Mouse (Mus musculus) CH12.LX (cell line): ENCODE results near the gene Grcc10. TPM values are rescaled to one million over a fixed set of nuclear protein-coding genes. Genes with fewer than 3 reads are reported as not detected.
A peak's percentile ranks its signal among the peaks of the same experiment; 100 is the strongest.

ENCODE experiments used
- DNase-seq: peaks from one replicate; pipeline ENCODE4 v3.0.0-alpha.2; 2013; ENCODE audit errors: extremely low read depth
- H3K27ac ChIP-seq: 2 replicates; pipeline ENCODE4 v1.5.1; 2012; ENCODE audit warnings: low read depth, mild to moderate bottlenecking, control low read depth, moderate library complexity; ENCODE audit not compliant: insufficient read depth
- H3K27me3 ChIP-seq: replicated peaks from 2 replicates; pipeline ENCODE3; 2012; ENCODE audit warnings: inconsistent platforms
- H3K36me3 ChIP-seq, 2 experiments: replicated peaks in 1 of 2; 2 replicates each; pipeline versions ENCODE3 to v1.6.1; 2012; ENCODE audit warnings: inconsistent platforms in 1 of 2, low read length in 1 of 2, mild to moderate bottlenecking in 1 of 2, mixed read lengths in 1 of 2, moderate library complexity in 1 of 2; ENCODE audit not compliant: control insufficient read depth in 1 of 2, insufficient read depth in 1 of 2
- H3K4me1 ChIP-seq, 2 experiments: 2 replicates each; pipeline ENCODE4 v1.6.1; 2012; ENCODE audit warnings: inconsistent platforms in 1 of 2, moderate library complexity in 1 of 2; ENCODE audit not compliant: insufficient read depth in 2 of 2, control insufficient read depth in 1 of 2
- H3K4me2 ChIP-seq: 2 replicates; pipeline ENCODE4 v1.6.1; 2012; ENCODE audit warnings: low read depth, mild to moderate bottlenecking, control low read depth; ENCODE audit not compliant: poor library complexity, insufficient read depth, severe bottlenecking
- H3K4me3 ChIP-seq, 3 experiments: fragments of 150-350 bp in 1 of 3; sonication (generic) in 1 of 3; replicated peaks in 1 of 3; 2 replicates each; pipeline versions ENCODE3 to v1.5.1; 2011 to 2012; ENCODE audit warnings: low read depth in 2 of 3, low read length in 2 of 3, mild to moderate bottlenecking in 2 of 3, moderate library complexity in 2 of 3, control low read depth in 1 of 3, improper control_type of control experiment in 1 of 3, inconsistent platforms in 1 of 3, mixed read lengths in 1 of 3; ENCODE audit not compliant: poor library complexity in 1 of 3
- H3K79me2 ChIP-seq: replicated peaks from 2 replicates; pipeline ENCODE4 v1.6.1; 2012; ENCODE audit warnings: mild to moderate bottlenecking, moderate library complexity; ENCODE audit not compliant: control insufficient read depth, poor library complexity, insufficient read depth, severe bottlenecking; ENCODE audit errors: extremely low read depth
- H3K9ac ChIP-seq: 2 replicates; pipeline ENCODE4 v1.6.1; 2012; ENCODE audit warnings: low read depth, mild to moderate bottlenecking, control low read depth, moderate library complexity; ENCODE audit not compliant: insufficient read depth
- H3K9me3 ChIP-seq: replicated peaks from 2 replicates; pipeline ENCODE3; 2012; ENCODE audit warnings: low read length, inconsistent platforms, mixed read lengths
- BHLHE40 ChIP-seq: IDR thresholded peaks from 2 replicates; pipeline ENCODE4 v1.6.1; 2011; ENCODE audit warnings: mild to moderate bottlenecking, low read depth, low read length, improper control_type of control experiment
- CHD1 ChIP-seq: IDR thresholded peaks from 2 replicates; pipeline ENCODE4 v1.6.1; 2012; ENCODE audit warnings: low read depth, low read length, improper control_type of control experiment, inconsistent platforms
- CTCF ChIP-seq, 2 experiments: IDR thresholded peaks in 1 of 2; conservative IDR thresholded peaks in 1 of 2; 2 replicates each; pipeline ENCODE4 v1.5.1; 2011 to 2012; ENCODE audit warnings: low read depth in 2 of 2, low read length in 2 of 2, improper control_type of control experiment in 1 of 2, inconsistent platforms in 1 of 2, mild to moderate bottlenecking in 1 of 2, moderate library complexity in 1 of 2
- E2F4 ChIP-seq: IDR thresholded peaks from 2 replicates; pipeline ENCODE4 v1.6.1; 2011; ENCODE audit warnings: low read depth, low read length, improper control_type of control experiment; ENCODE audit not compliant: insufficient replicate concordance
- ELF1 ChIP-seq: IDR thresholded peaks from 2 replicates; pipeline ENCODE4 v1.6.1; 2014; ENCODE audit warnings: low read depth, mild to moderate bottlenecking, inconsistent platforms, low read length, improper control_type of control experiment
- EP300 ChIP-seq: IDR thresholded peaks from 2 replicates; pipeline ENCODE4 v1.6.1; 2011; ENCODE audit warnings: low read length, improper control_type of control experiment
- ETS1 ChIP-seq: conservative IDR thresholded peaks from 2 replicates; pipeline ENCODE4 v1.6.1; 2012; ENCODE audit warnings: low read depth, mild to moderate bottlenecking, inconsistent platforms, low read length, improper control_type of control experiment, moderate library complexity
- HCFC1 ChIP-seq: IDR thresholded peaks from 2 replicates; pipeline ENCODE4 v1.6.1; 2012; ENCODE audit warnings: low read depth, mild to moderate bottlenecking, inconsistent platforms, low read length, improper control_type of control experiment
- JUN ChIP-seq: IDR thresholded peaks from 2 replicates; pipeline ENCODE4 v1.6.1; 2011; ENCODE audit warnings: low read depth, mild to moderate bottlenecking, low read length, improper control_type of control experiment, moderate library complexity; ENCODE audit not compliant: insufficient read depth
- JUND ChIP-seq: conservative IDR thresholded peaks from 2 replicates; pipeline ENCODE4 v1.6.1; 2011; ENCODE audit warnings: low read depth, low read length, improper control_type of control experiment
- KAT2A ChIP-seq: IDR thresholded peaks from 2 replicates; pipeline ENCODE4 v1.6.1; 2012; ENCODE audit warnings: low read length, improper control_type of control experiment, inconsistent platforms; ENCODE audit not compliant: insufficient replicate concordance
- MAFK ChIP-seq: IDR thresholded peaks from 2 replicates; pipeline ENCODE4 v1.6.1; 2011; ENCODE audit warnings: low read length, improper control_type of control experiment; ENCODE audit not compliant: insufficient replicate concordance
- MAX ChIP-seq: IDR thresholded peaks from 2 replicates; pipeline ENCODE4 v1.6.1; 2011; ENCODE audit warnings: low read length, improper control_type of control experiment
- MAZ ChIP-seq: IDR thresholded peaks from 2 replicates; pipeline ENCODE4 v1.6.1; 2012; ENCODE audit warnings: low read depth, mild to moderate bottlenecking, inconsistent platforms, low read length, improper control_type of control experiment, moderate library complexity
- MXI1 ChIP-seq: IDR thresholded peaks from 2 replicates; pipeline ENCODE4 v1.6.1; 2011; ENCODE audit warnings: mild to moderate bottlenecking, low read depth, low read length, improper control_type of control experiment
- NRF1 ChIP-seq: IDR thresholded peaks from 2 replicates; pipeline ENCODE4 v1.6.1; 2014; ENCODE audit warnings: low read depth, mild to moderate bottlenecking, inconsistent platforms, low read length, improper control_type of control experiment, moderate library complexity
- POLR2A ChIP-seq: IDR thresholded peaks from 2 replicates; pipeline ENCODE4 v1.6.1; 2011; ENCODE audit warnings: low read depth, mild to moderate bottlenecking, improper control_type of control experiment, low read length
- POLR2AphosphoS2 ChIP-seq: IDR thresholded peaks from 2 replicates; pipeline ENCODE4 v1.6.1; 2011; ENCODE audit warnings: low read depth, low read length, improper control_type of control experiment
- RAD21 ChIP-seq: IDR thresholded peaks from 2 replicates; pipeline ENCODE4 v1.6.1; 2011; ENCODE audit warnings: low read depth, mild to moderate bottlenecking, low read length, improper control_type of control experiment, moderate library complexity
- RCOR1 ChIP-seq: conservative IDR thresholded peaks from 2 replicates; pipeline ENCODE4 v1.6.1; 2012; ENCODE audit warnings: low read depth, mild to moderate bottlenecking, inconsistent platforms, low read length, improper control_type of control experiment
- SMC3 ChIP-seq: IDR thresholded peaks from 2 replicates; pipeline ENCODE4 v1.6.1; 2011; ENCODE audit warnings: low read depth, low read length, improper control_type of control experiment
- TBP ChIP-seq: conservative IDR thresholded peaks from 2 replicates; pipeline ENCODE4 v1.6.1; 2011; ENCODE audit warnings: low read depth, low read length, improper control_type of control experiment
- TCF12 ChIP-seq: IDR thresholded peaks from 2 replicates; pipeline ENCODE4 v1.6.1; 2014; ENCODE audit warnings: low read depth, mild to moderate bottlenecking, inconsistent platforms, low read length, improper control_type of control experiment
- USF1 ChIP-seq: IDR thresholded peaks from 2 replicates; pipeline ENCODE4 v1.6.1; 2014; ENCODE audit warnings: low read depth, mild to moderate bottlenecking, inconsistent platforms, low read length, improper control_type of control experiment
- ZC3H11A ChIP-seq: IDR thresholded peaks from 2 replicates; pipeline ENCODE4 v1.6.1; 2012; ENCODE audit warnings: low read depth, mild to moderate bottlenecking, inconsistent platforms, low read length, improper control_type of control experiment
- ZMIZ1 ChIP-seq: IDR thresholded peaks from 2 replicates; pipeline ENCODE4 v1.6.1; 2012; ENCODE audit warnings: low read depth, mild to moderate bottlenecking, inconsistent platforms, low read length, improper control_type of control experiment
- ZNF384 ChIP-seq: IDR thresholded peaks from 2 replicates; pipeline ENCODE4 v1.6.1; 2012; ENCODE audit warnings: low read depth, low read length, improper control_type of control experiment, inconsistent platforms
- dilution Hi-C: fragments of 300-500 bp; cut with MboI; formaldehyde crosslinking; loops from 2 replicates; pipeline ENCODE4 v1.14.3; 2020; ENCODE audit warnings: low sequenced_read_pairs; ENCODE audit not compliant: extremely low pct_unique_long_range_greater_than_20kb, extremely low pct_ligation_motif_present
- in situ Hi-C: fragments of 300-500 bp; cut with MboI; formaldehyde crosslinking; loops from 3 replicates; pipeline ENCODE4 v1.14.3; 2019; ENCODE audit warnings: low sequenced_read_pairs, low pct_ligation_motif_present, low pct_unique_long_range_greater_than_20kb, mixed read lengths
- polyA plus RNA-seq: library from polyadenylated mRNA; unstranded; fragments of >175 nt; gene quantifications from 2 replicates; pipeline ENCODE4 v1.2.1, GENCODE M21; 2012; ENCODE audit warnings: low read depth; ENCODE audit not compliant: insufficient read length
- total RNA-seq, 2 experiments: library from RNA; depleted of rRNA; stranded (reverse); fragments of 300-350 nt in 1 of 2; fragments of >200 nt in 1 of 2; gene quantifications; 2 replicates each; pipeline ENCODE4 v1.2.3; 2012 to 2014

The Grcc10 gene
- total and polyA plus RNA-seq, 3 experiments: 64.3 to 197 (median 88.4) TPM

DNA sequence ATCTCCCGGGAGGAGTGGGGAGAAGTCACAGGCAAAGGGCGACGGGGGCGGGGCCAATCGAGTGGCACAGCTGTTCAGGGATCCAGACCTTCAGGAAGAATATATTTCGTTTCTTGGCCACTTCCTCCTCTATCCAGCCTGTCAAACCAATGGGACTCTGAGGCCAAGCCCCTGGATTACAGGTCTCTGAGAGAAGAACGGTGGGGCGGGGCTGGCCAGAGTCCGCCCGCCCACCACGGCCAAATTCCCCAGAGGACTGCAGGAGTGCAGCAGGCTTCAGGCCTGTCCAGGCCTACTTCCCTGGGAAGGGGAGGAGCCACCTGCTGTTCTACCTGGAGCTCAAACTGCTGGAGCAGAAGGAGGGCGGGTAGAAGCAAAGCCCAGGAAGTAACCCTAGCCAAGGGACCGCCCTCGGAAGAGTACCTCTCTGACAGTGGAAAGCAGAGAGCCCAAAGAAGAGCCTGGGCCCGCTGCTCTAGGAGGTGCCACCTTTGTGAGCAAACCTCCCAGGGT is 2.6 kb downstream of the Grcc10 start, which contains the start of gene Ptpn6 (continued):
- 0 out of 2 replicates have a peak, but pooled peaks have one; percentile 17 for TF ChIP-seq BHLHE40
- no peak for TF ChIP-seq TBP
- no peak for TF ChIP-seq JUN
- TF ChIP-seq RCOR1: no peak
- TF ChIP-seq MXI1: no peak
- no peak for TF ChIP-seq ZMIZ1
- no peak for TF ChIP-seq E2F4
- TF ChIP-seq JUND: no peak
- peak; percentile 39 for TF ChIP-seq SMC3
- no peak for TF ChIP-seq ZNF384
- no peak for TF ChIP-seq NRF1
- peak; percentile 43; the same call in 1 of the 2 replicates for TF ChIP-seq TCF12
- TF ChIP-seq EP300: no peak
- TF ChIP-seq ZC3H11A: no peak
- TF ChIP-seq CHD1: no peak
- TF ChIP-seq ELF1: peak; percentile 43

DNA sequence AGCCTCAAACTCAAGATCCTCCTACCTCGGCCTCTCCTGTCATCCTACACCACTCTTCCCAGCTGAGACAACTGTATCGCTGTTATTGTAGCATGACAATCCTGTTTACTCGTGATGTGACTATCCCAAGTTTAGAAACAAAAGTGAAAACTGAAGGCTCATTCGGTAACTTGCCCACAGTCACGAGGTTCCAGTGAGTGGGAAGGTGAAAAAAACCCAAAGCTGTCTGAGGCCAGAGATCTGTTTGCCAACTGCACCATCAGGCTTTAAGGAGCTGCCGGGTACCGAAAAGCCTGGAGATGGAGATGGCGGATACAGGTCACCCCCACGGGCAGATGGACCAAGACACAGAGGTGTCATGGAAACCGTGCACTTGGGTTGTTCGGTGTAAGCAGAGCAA is 4.1 kb downstream of the Grcc10 start:
- Histone ChIP-seq H3K4me2 (peak overlapping the region; percentile 63), H3K27me3 (no peaks in the 10 kb centered on the region), H3K9me3 (no peaks in the 10 kb centered on the region), H3K9ac (peak overlapping the region; percentile 37; the same call in 1 of the 2 replicates), H3K4me3 (peak overlapping the region in 1 of 3 experiments; percentile 13), H3K4me1 (peaks cover 32 to 74% of the 10 kb centered on the region in 2 experiments), H3K36me3 (peaks cover 2% of the 10 kb centered on the region in 2 experiments), H3K27ac (no peak overlapping the region), H3K79me2 (peaks cover 7% of the 10 kb centered on the region)
- dilution Hi-C loops (no loop called here), in situ Hi-C loops (no loop called here)
- TF ChIP-seq NRF1: no peak
- TF ChIP-seq BHLHE40: 0 out of 2 replicates have a peak, but pooled peaks have one; percentile 40
- no peak for TF ChIP-seq USF1
- no peak for TF ChIP-seq TCF12
- TF ChIP-seq CTCF (conservative IDR thresholded peaks at IDR 0.05 in 1 of 2, IDR thresholded peaks at IDR 0.05 in 1 of 2; ENCODE audit: low read depth in 2 of 2, low read length in 2 of 2): no peak
- DNase-seq: no peak

DNA sequence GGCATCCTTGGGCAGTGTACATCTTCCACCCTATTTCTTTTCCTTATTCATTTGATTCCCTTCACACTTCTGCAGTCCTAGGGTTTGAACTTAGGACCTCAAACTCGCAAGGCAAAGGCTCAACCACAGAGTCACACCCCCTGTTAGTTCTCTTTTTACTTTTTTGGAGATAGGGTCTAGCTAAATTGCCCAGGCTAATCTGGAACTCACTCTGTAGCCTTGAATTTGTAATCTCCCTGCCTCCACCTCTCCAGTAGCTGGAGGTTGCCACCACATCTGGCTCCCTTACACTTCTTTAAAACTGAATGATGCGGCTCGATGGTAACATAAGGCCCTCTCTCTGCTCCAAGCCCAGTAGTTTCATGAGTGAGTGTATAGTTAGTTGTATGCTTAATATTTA is 6.8 kb downstream of the Grcc10 start:
- in situ Hi-C loops: no loop called here
- no peak overlapping the region for H3K9ac ChIP-seq
- H3K4me2 ChIP-seq: no peak overlapping the region
- H3K36me3 ChIP-seq: peaks cover 7 to 17% of the 10 kb centered on the region in 2 experiments
- H3K27me3 ChIP-seq: no peaks in the 10 kb centered on the region
- no peak overlapping the region for H3K4me3 ChIP-seq
- no peaks in the 10 kb centered on the region for H3K9me3 ChIP-seq
- H3K79me2 ChIP-seq: peaks cover 19% of the 10 kb centered on the region
- TF ChIP-seq ELF1 (no peak), ZMIZ1 (no peak), USF1 (no peak), POLR2A (no peak), SMC3 (no peak), JUND (no peak), ETS1 (no peak), MAZ (no peak), MXI1 (no peak), KAT2A (no peak), RAD21 (no peak), HCFC1 (no peak), MAFK (no peak), POLR2AphosphoS2 (no peak), EP300 (no peak), BHLHE40 (no peak), MAX (no peak)
- no peak for DNase-seq
- dilution Hi-C loops: no loop called here
- H3K4me1 ChIP-seq: peaks cover 33 to 77% of the 10 kb centered on the region in 2 experiments
- no peak overlapping the region for H3K27ac ChIP-seq
